Mouse (Mus musculus): ENCODE results near the gene Cpeb3. TPM values are rescaled to one million over a fixed set of nuclear protein-coding genes. Genes with fewer than 3 reads are reported as not detected.

Cpeb3 gene
- polyA plus RNA-seq, 1 experiment: 8.0 TPM

GRCm38 (mm10) chr19:37128461-37128860 is 79.9 kb downstream of the Cpeb3 start:
- peaks cover 7% of the 10 kb centered on the region for H3K4me1 ChIP-seq (ENCODE audit: control insufficient read depth, insufficient read depth, low read length)
- H3K27ac ChIP-seq (ENCODE audit: insufficient read depth, low read depth, low read length): no peak overlapping the region
- TF ChIP-seq CTCF (IDR thresholded peaks at IDR 0.05; ENCODE audit: low read depth, low read length) (no peak), POLR2A (IDR thresholded peaks at IDR 0.05; ENCODE audit: borderline replicate concordance, low read depth, low read length) (no peak)
- H3K4me3 ChIP-seq (ENCODE audit: insufficient read depth, low read length): no peak overlapping the region

GRCm38 (mm10) chr19:37127018-37127567 is 81.3 kb downstream of the Cpeb3 start:
- Histone ChIP-seq H3K4me1 (ENCODE audit: control insufficient read depth, insufficient read depth, low read length) (peaks cover 7% of the 10 kb centered on the region), H3K27ac (ENCODE audit: insufficient read depth, low read depth, low read length) (no peak overlapping the region)

GRCm38 (mm10) chr19:37124961-37125360 is 83.4 kb downstream of the Cpeb3 start:
- TF ChIP-seq CTCF (IDR thresholded peaks at IDR 0.05; ENCODE audit: low read depth, low read length) (no peak), POLR2A (IDR thresholded peaks at IDR 0.05; ENCODE audit: borderline replicate concordance, low read depth, low read length) (no peak)
- Histone ChIP-seq H3K4me1 (ENCODE audit: control insufficient read depth, insufficient read depth, low read length) (peaks cover 11% of the 10 kb centered on the region), H3K4me3 (ENCODE audit: insufficient read depth, low read length) (no peak overlapping the region), H3K27ac (ENCODE audit: insufficient read depth, low read depth, low read length) (no peak overlapping the region)

More at GRCm38 (mm10) chr19:37127018-37127567, 81.3 kb downstream of the Cpeb3 start:
- TF ChIP-seq POLR2A (IDR thresholded peaks at IDR 0.05; ENCODE audit: borderline replicate concordance, low read depth, low read length) (no peak), CTCF (IDR thresholded peaks at IDR 0.05; ENCODE audit: low read depth, low read length) (no peak)
- no peak overlapping the region for H3K4me3 ChIP-seq (ENCODE audit: insufficient read depth, low read length)

GRCm38 (mm10) chr19:37119281-37119680 is 89.1 kb downstream of the Cpeb3 start:
- Histone ChIP-seq H3K27ac (ENCODE audit: insufficient read depth, low read depth, low read length) (peak overlapping the region; percentile 46), H3K4me3 (ENCODE audit: insufficient read depth, low read length) (no peak overlapping the region), H3K4me1 (ENCODE audit: control insufficient read depth, insufficient read depth, low read length) (peaks cover 15% of the 10 kb centered on the region)
- TF ChIP-seq CTCF (IDR thresholded peaks at IDR 0.05; ENCODE audit: low read depth, low read length): no peak
- TF ChIP-seq POLR2A (IDR thresholded peaks at IDR 0.05; ENCODE audit: borderline replicate concordance, low read depth, low read length): no peak

GRCm38 (mm10) chr19:37115824-37116223 is 92.6 kb downstream of the Cpeb3 start:
- no peak for TF ChIP-seq CTCF (IDR thresholded peaks at IDR 0.05; ENCODE audit: low read depth, low read length)
- no peak for TF ChIP-seq POLR2A (IDR thresholded peaks at IDR 0.05; ENCODE audit: borderline replicate concordance, low read depth, low read length)

GRCm38 (mm10) chr19:37115374-37115773 is 93.0 kb downstream of the Cpeb3 start:
- Histone ChIP-seq H3K4me3 (ENCODE audit: insufficient read depth, low read length) (no peak overlapping the region), H3K27ac (ENCODE audit: insufficient read depth, low read depth, low read length) (no peak overlapping the region), H3K4me1 (ENCODE audit: control insufficient read depth, insufficient read depth, low read length) (peaks cover 26% of the 10 kb centered on the region)
- TF ChIP-seq CTCF (IDR thresholded peaks at IDR 0.05; ENCODE audit: low read depth, low read length): no peak
- TF ChIP-seq POLR2A (IDR thresholded peaks at IDR 0.05; ENCODE audit: borderline replicate concordance, low read depth, low read length): no peak

More at GRCm38 (mm10) chr19:37115824-37116223, 92.6 kb downstream of the Cpeb3 start:
- peaks cover 21% of the 10 kb centered on the region for H3K4me1 ChIP-seq (ENCODE audit: control insufficient read depth, insufficient read depth, low read length)
- no peak overlapping the region for H3K4me3 ChIP-seq (ENCODE audit: insufficient read depth, low read length)
- no peak overlapping the region for H3K27ac ChIP-seq (ENCODE audit: insufficient read depth, low read depth, low read length)

- Histone ChIP-seq H3K4me3 (ENCODE audit: insufficient read depth, low read length) (no peak overlapping the region), H3K27ac (ENCODE audit: insufficient read depth, low read depth, low read length) (no peak overlapping the region), H3K4me1 (ENCODE audit: control insufficient read depth, insufficient read depth, low read length) (peaks cover 18% of the 10 kb centered on the region)
- TF ChIP-seq CTCF (IDR thresholded peaks at IDR 0.05; ENCODE audit: low read depth, low read length) (no peak), POLR2A (IDR thresholded peaks at IDR 0.05; ENCODE audit: borderline replicate concordance, low read depth, low read length) (no peak)
These were observed 96.6 kb downstream of the Cpeb3 start for GRCm38 (mm10) chr19:37111831-37112230.

GRCm38 (mm10) chr19:37110494-37110893 is 97.9 kb downstream of the Cpeb3 start:
- Histone ChIP-seq H3K4me3 (ENCODE audit: insufficient read depth, low read length) (no peak overlapping the region), H3K27ac (ENCODE audit: insufficient read depth, low read depth, low read length) (peak overlapping the region; percentile 38), H3K4me1 (ENCODE audit: control insufficient read depth, insufficient read depth, low read length) (peaks cover 18% of the 10 kb centered on the region)
- TF ChIP-seq CTCF (IDR thresholded peaks at IDR 0.05; ENCODE audit: low read depth, low read length) (no peak), POLR2A (IDR thresholded peaks at IDR 0.05; ENCODE audit: borderline replicate concordance, low read depth, low read length) (no peak)

- H3K4me1 ChIP-seq (ENCODE audit: control insufficient read depth, insufficient read depth, low read length): peaks cover 18% of the 10 kb centered on the region
- TF ChIP-seq POLR2A (IDR thresholded peaks at IDR 0.05; ENCODE audit: borderline replicate concordance, low read depth, low read length): no peak
- no peak for TF ChIP-seq CTCF (IDR thresholded peaks at IDR 0.05; ENCODE audit: low read depth, low read length)
These were observed 98.5 kb downstream of the Cpeb3 start for GRCm38 (mm10) chr19:37109853-37110252.

GRCm38 (mm10) chr19:37100689-37101088 is 107.7 kb downstream of the Cpeb3 start:
- TF ChIP-seq CTCF (IDR thresholded peaks at IDR 0.05; ENCODE audit: low read depth, low read length) (no peak), POLR2A (IDR thresholded peaks at IDR 0.05; ENCODE audit: borderline replicate concordance, low read depth, low read length) (no peak)
- Histone ChIP-seq H3K4me3 (ENCODE audit: insufficient read depth, low read length) (no peak overlapping the region), H3K4me1 (ENCODE audit: control insufficient read depth, insufficient read depth, low read length) (no peaks in the 10 kb centered on the region; the same call in 1 of the 2 replicates), H3K27ac (ENCODE audit: insufficient read depth, low read depth, low read length) (no peak overlapping the region)

More at GRCm38 (mm10) chr19:37109853-37110252, 98.5 kb downstream of the Cpeb3 start:
- Histone ChIP-seq H3K4me3 (ENCODE audit: insufficient read depth, low read length) (no peak overlapping the region), H3K27ac (ENCODE audit: insufficient read depth, low read depth, low read length) (no peak overlapping the region)

Data from bone marrow macrophage, adult 2 months (primary cell).